Mouse (Mus musculus) hematopoietic stem cell, adult 5-6 weeks (primary cell): ENCODE measurements around the gene Prkag2. TPM values are rescaled to one million over a fixed set of nuclear protein-coding genes. Genes with fewer than 3 reads are reported as not detected.
A peak's percentile ranks its signal among the peaks of the same experiment; 100 is the strongest.

ENCODE experiments used
- ATAC-seq, 2 experiments: fragments of 125-278 bp in 1 of 2; replicated peaks in 1 of 2; 2 replicates each; pipeline ENCODE4 v1.8.0; 2016 to 2017; ENCODE audit warnings: inconsistent platforms in 2 of 2, mild to moderate bottlenecking in 2 of 2, moderate number of reproducible peaks in 2 of 2, low read depth in 1 of 2, moderate TSS enrichment in 1 of 2; ENCODE audit not compliant: low FRiP score in 2 of 2, poor library complexity in 2 of 2, severe bottlenecking in 2 of 2, insufficient read depth in 1 of 2, low TSS enrichment in 1 of 2
- total RNA-seq: library from RNA; stranded (forward); fragments of 172-1452, 232-1000 nt; gene quantifications from 2 replicates; pipeline ENCODE4 v1.2.3, GENCODE M21; 2017

The Prkag2 gene
- total RNA-seq, 1 experiment from 2014 or later = 75.0 TPM

GRCm38 (mm10) chr5:24930831-24931577 is 169.4 kb downstream of the Prkag2 start:
- no peak for ATAC-seq

GRCm38 (mm10) chr5:24928816-24929215 is 171.6 kb downstream of the Prkag2 start:
- ATAC-seq = no peak

- no peak for ATAC-seq
Observed at GRCm38 (mm10) chr5:24927706-24928105, 172.7 kb downstream of the Prkag2 start.

GRCm38 (mm10) chr5:24919155-24919554 is 181.3 kb downstream of the Prkag2 start:
- no peak for ATAC-seq

GRCm38 (mm10) chr5:24916511-24916910 is 183.9 kb downstream of the Prkag2 start:
- ATAC-seq = no peak

GRCm38 (mm10) chr5:24915119-24915518 is 185.3 kb downstream of the Prkag2 start:
- peak; percentile 68 to 83 for ATAC-seq

- ATAC-seq = no peak
Observed at GRCm38 (mm10) chr5:24913656-24914055, 186.8 kb downstream of the Prkag2 start.

- ATAC-seq = peak; percentile 79 to 91
Observed at GRCm38 (mm10) chr5:24908820-24909716, 191.4 kb downstream of the Prkag2 start.

GRCm38 (mm10) chr5:24908141-24908819 is 192.2 kb downstream of the Prkag2 start:
- ATAC-seq = peak; percentile 27 to 43

GRCm38 (mm10) chr5:24907737-24908136 is 192.7 kb downstream of the Prkag2 start:
- ATAC-seq = no peak

GRCm38 (mm10) chr5:24906844-24907243 is 193.6 kb downstream of the Prkag2 start:
- ATAC-seq = no peak

- no peak for ATAC-seq
Observed at GRCm38 (mm10) chr5:24904941-24905340, 195.5 kb downstream of the Prkag2 start.

GRCm38 (mm10) chr5:24904423-24904822 is 196.0 kb downstream of the Prkag2 start:
- no peak for ATAC-seq

GRCm38 (mm10) chr5:24904001-24904400 is 196.4 kb downstream of the Prkag2 start:
- no peak for ATAC-seq

- ATAC-seq = peak in 1 of 2 experiments; percentile 71; a peak in 1 of 4 replicates
Observed at GRCm38 (mm10) chr5:24902835-24903234, 197.6 kb downstream of the Prkag2 start.

GRCm38 (mm10) chr5:24895606-24896005 is 204.8 kb downstream of the Prkag2 start:
- no peak for ATAC-seq

GRCm38 (mm10) chr5:24894814-24895213 is 205.6 kb downstream of the Prkag2 start:
- no peak for ATAC-seq

GRCm38 (mm10) chr5:24892461-24892860 is 208.0 kb downstream of the Prkag2 start:
- ATAC-seq = no peak
